Mouse (Mus musculus): ENCODE data around the gene Fgfr2. TPM values are rescaled to one million over a fixed set of nuclear protein-coding genes. Genes with fewer than 3 reads are reported as not detected.

Fgfr2 gene
- total RNA-seq, 2 experiments from 2014 or later: 44.0 to 52.8 TPM

DNA sequence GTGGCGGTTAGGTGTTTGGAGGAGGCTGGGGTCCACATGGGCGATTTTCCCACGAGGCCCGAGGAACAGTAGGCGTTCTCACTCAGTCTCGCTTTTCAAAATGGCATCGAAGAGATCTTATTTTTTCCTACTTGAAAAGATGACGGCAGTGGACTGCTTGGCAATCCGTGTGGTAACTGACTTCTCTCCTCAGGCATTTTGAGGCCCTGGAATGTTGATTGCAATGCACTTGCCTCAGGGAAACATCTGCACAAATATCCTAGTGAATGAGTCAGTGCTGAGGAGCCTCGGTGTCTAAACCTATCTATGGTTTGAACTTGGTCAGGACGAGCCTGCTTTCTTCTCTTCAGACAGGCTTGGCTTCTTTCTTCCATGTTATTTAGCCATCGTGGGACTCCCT, 2176.8 kb downstream of the Fgfr2 start:
- DNase-seq (ENCODE audit: low spot score in 2 of 2): no peak

DNA sequence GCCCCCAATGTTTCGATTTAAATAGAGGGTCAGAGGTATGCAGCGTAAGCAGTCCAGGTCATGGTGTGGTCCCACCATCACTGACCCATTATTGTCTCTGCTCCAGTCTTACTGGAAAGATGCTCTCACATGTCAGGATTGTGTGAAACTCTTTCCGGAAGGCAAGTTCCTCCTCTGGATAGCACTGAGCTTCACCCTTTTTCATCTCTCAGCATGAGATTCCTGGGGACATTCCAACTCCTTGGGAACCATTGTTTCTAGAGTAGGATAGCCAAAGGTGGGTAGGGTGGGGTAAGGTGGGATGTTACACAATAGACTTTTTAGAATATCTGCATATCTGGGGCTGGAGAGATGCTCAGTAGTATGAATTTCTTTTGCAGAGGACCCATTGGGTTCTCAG, 2177.4 kb downstream of the Fgfr2 start:
- DNase-seq (ENCODE audit: low spot score in 2 of 2): no peak

DNA sequence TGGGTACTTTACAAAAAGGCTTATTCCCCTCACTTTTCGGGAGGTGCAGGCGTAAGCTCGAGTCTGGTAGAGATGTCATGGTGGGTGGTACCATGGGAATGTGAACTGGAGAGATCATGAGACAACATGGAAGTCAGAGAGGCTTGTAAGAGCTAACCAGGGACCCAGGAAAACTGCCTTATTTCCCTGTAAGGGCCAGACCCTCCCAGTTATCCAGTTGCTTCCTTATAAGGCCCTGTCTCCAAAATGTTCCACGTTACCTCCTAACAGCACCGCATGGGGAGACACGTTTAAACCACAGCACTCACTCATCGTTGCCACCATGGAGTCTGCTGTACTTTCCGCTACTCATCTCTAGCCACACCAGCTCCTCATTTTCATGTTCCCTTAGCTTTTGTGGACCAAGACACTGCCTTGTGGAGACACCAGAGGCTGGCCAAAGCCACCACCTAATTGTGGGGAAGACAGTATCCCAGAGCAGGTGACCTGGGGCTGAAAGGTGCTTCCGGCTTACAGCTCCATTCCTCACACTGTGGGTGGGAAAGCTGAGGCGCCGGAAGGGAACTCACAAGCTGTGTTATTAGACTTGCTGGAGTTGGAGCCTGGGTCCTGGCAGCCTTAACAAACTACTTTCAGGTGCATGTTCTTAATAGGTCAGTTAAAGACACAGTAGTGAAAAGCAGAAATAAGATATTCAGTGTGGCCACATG, 2178.2 kb downstream of the Fgfr2 start:
- DNase-seq (ENCODE audit: low spot score in 2 of 2): no peak

DNA sequence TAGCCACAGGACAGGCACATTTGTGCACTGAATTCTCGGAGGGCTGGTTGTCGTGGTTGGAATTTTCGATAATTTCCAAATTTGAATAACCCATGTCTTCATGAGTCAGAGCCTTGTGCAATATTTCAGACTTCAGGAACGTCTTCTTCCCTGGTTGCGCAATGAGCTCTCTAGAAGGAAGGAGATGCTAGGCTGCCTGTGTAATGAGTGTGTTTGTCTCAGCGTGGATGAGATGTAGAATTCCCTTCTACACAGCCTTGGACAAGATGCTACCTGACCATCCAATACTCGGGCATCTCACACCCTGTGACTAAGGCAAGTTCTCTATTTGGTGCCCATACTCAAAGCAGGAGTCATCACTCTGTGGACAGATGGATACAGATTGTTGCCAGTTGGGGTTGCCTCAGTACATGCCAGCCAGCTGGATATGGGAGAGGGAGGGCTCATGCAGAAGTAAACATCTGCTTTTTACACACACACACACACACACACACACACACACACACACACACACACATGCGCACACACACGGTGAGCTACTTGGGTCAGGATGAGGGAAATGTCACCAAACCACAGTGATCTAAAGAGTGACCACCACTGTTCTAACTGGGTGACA, 2179.8 kb downstream of the Fgfr2 start:
- no peak for DNase-seq (ENCODE audit: low spot score in 2 of 2)

DNA sequence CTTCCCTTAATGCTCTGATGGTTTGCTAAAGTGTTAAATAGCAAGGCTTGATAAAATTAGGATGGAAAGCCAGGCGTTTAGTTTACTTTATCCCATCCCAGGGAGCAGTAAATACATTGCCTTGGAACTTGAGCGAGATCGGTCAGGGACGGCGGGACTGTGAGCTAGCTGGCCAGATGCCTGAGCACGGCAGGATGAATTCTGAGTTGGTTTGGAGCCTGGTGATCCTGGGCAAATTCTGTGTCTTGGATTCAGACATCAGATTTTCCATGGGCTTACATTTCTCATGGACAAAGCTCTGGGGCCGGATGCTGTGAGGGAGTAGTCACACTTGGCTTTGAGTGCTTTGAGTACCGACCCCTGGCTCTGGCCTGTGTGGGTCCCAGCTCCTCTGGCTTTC, 2182.4 kb downstream of the Fgfr2 start:
- no peak for DNase-seq (ENCODE audit: low spot score in 2 of 2)

DNA sequence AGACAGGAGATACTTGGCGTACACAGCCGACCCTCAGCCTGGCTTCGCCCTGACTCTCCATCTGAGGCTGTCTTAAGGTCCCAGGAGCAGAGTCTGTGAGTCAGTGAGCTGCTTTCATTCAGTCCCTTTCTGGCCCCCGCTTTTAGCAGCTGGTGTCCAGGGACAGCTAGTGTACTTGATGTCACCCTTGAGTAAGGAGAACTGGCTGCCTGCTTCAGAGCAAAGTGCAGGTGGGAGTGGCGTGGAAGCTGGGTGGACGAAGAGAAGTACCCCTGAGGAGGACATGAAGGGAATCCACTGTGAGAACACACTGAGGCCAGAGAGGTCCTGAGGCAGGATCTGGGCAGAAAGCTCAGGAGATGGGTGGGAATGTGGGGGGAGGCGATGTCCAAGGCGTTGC, 2184.3 kb downstream of the Fgfr2 start:
- no peak for DNase-seq (ENCODE audit: low spot score in 2 of 2)

DNA sequence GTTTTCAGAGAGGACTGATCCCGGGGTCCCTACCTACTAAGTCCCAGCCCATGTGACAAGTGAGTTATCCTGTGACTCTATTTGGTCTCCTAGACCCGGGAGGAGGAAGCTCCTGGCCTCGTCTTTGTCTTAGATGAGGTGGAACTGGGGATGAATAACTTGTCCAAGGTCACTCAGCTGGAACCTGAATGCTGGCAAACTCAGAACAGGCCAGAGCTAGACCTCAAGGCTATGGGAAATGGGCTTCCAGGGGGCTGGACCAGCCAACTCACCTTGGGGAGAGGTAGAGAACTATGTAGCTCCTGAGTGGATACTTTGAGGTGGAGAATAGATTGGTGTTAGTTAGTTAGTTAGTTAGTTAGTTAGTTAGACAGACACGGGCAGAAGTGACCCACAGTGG, 2185.1 kb downstream of the Fgfr2 start:
- no peak for DNase-seq (ENCODE audit: low spot score in 2 of 2)

DNA sequence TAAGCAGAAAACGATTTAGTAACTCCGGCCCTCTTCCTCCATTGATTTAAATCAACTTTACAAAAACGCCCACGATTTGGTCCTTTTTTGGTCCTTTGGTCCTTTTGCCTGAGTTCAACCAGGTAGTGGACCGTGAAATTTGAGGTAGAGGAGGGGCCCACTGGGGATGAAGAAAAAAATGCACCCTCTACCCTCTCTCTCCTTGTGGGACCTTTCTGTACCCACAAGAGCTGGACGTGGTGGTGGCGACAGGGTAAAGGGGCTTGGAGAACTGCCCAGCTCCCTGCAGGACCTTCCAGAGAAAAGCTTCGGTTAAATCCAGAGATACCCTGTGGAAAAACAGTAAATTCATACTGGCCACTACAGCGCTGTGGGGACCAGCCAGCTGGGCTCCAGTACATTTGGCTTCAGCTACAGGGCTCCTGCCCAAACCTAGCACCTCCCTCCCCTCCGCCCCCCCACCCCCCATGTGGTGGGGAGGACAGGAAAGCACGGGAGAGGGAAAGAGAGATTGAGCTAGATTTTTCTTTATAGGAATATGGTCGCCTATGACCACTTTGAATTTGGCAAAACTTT, 2185.8 kb downstream of the Fgfr2 start:
- no peak for DNase-seq (ENCODE audit: low spot score in 2 of 2)

DNA sequence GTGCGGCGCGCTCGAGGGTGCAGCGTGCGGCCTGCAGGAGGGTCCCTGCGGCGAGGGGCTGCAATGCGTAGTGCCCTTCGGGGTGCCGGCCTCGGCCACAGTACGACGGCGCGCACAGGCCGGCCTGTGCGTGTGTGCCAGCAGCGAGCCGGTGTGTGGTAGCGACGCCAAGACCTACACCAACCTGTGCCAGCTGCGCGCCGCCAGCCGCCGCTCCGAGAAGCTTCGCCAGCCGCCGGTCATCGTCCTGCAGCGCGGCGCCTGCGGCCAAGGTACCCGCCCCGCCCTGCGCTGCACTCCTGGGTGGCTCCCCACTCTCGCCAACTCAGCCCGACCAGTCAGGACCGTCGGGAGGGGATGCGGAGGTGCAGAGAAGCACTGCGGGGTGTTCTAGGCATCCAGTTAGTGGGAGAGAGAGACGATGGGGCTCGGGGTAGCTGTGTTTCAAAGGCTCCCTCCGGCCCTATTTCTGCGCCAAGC, 2186.6 kb downstream of the Fgfr2 start:
- DNase-seq (ENCODE audit: low spot score in 2 of 2): peak in 1 of 2 experiments; percentile 34

DNA sequence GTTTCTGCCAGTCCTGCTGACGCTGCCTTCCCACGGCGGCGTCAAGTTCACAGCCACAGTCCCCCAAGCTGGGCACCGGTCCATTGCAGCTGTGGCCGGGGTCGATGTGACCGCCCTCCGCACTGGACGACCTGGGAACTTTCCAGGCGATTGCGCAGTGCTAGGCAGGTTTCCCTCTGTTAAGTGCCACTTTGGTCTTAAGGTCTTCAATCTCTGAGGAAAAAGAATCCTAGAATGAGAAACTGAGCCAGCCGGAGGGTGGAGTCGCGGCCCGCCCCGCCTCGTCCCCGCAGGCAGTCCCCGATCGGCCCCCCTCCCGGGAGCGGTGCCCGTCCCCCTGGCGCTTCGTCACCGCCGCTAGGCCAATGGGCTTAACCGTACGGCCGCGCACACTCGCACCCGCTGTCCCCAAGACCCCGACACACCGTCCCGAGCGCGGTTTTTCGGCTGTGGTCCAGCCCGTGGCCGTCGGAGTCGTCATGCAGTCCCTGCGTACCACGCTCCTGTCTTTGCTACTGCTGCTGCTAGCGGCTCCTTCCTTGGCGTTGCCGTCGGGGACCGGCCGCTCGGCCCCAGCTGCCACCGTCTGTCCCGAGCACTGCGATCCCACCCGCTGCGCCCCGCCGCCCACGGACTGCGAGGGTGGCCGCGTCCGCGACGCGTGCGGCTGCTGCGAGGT, 2187.2 kb downstream of the Fgfr2 start, which contains the start of gene Htra1:
Gene Htra1, plus strand, starts transcription at position 319 of the 679 bp plus-strand sequence.
- peak; percentile 77 to 78 for DNase-seq (ENCODE audit: low spot score in 2 of 2)

DNA sequence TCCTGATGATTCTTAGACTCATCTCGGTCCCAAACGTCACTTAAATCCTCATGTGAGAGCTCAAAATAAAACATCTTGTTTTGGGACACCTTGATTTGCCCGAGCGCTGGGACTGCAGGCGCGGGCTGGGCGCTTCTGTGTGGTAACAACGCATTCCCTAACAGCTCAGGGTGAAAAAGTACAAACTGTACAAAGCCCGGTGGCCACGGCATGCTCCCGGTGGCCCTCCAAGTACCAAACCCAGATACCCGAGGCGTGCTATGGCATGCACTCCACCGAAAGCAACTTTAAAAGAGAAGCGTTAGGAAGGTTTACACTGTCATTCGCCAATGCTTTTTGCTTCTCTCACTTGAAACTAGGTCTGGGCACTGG, 2187.7 kb downstream of the Fgfr2 start:
- no peak for DNase-seq (ENCODE audit: low spot score in 2 of 2)

DNA sequence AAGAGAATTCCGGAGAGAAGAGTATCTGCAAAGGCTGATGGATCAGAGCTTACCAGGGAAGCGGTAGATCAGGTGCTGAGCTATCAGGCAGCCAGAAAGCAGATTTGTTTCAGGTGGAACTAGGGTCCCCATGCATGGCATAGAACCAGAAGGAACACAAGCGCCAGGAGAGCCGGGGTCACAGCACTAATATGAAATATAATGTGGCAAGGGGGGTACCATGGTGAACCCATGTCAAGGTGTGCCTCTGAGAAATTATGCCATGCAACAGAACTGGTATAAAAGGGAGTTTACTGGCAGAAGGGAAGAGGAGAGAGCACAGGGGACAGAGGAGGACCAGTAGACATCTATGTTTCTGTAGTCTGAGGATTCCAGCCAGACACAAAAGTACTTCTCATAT, 2188.5 kb downstream of the Fgfr2 start:
- DNase-seq (ENCODE audit: low spot score in 2 of 2): no peak

DNA sequence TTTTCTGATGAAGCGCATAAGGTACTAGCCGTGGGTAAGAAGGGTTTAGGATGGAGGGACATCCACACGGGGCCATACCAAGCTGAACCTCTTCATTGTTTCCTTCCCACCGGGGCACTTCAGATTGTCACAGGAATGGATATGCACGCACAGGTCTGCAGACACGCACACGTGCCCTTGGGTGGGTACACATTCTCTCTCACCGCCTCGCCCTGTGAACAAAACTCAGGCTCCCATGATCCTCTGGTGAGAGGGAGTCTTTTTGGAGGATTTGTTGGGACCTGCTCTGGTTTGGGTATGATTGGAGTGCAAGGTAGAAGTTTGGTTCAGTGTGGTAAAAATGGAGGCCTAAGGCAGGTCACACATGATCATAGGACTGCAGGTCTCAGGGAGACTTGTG, 2190.2 kb downstream of the Fgfr2 start:
- no peak for DNase-seq (ENCODE audit: low spot score in 2 of 2)

DNA sequence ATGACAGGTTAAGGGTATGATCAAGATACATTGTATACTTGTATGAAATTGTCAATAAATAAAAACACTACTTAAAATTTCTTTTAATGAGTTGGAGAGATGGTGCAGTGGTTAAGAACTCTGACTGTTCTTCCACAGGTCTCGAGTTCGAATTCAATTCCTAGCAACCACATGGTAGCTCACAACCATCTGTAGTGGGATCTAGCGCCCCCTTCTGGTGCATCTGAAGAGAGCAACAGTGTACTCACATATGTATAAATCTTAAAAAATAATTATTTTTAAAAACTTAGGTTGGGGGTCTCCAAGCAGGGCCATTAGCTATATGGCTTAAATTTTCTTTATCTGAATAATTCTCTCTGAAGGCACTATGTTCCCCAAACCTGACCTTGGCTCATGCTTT, 2192.7 kb downstream of the Fgfr2 start:
- no peak for DNase-seq (ENCODE audit: low spot score in 2 of 2)

DNA sequence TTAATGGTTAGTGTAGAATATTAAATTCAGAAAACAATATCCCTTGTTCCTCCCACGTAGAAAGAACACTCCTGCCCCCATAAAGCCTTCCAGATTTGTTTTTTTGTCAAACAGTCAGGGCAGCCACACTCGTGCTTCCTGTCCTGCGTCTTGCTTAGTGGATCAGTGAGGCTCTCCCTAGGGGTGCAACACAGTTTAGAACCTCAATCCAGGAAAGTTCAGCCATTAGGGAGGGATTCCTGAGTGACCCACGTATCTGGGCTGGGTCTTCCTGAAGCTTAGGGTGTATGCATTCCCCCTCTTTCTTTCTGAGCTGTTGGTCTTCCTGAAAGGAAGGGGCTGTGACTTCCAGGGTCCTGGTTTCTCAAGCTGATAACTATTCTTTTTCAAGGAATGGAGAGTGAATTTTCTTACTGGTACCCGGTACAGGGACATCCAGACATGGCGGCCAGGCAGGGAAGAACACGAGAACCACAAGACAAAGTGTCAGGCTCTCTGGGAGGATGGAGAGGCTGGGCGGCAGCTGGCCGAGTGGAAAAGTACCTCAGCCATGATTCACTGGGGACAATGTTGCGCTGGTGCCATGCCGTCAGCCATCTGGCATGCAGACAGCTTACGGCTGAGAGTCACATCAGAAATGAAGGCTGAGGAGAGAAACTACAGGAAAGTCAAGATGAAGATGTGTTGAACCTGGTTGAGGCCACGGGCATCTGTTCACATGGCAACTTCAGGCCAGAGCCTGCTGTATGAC, 2200.0 kb downstream of the Fgfr2 start:
- peak; percentile 55 to 59 for DNase-seq (ENCODE audit: low spot score in 2 of 2)

DNA sequence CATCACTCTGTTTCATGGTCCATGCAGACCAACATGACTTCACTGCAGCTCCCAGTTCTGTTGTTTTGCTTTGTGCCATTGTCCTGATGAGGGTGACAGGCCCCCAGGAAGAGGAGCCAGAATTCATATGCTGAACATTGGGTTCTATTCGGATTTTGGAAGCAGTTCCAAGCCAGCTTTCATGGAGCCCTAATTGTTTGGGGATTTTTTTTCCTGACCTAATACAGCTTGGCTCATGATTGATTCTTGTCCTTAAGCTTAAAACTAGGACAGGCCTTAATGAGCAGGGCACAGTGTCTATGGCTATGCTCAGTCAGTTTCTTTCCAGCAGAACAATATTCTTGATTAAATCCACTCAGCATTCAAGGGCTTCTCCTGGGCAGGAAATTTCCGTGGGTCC, 2204.9 kb downstream of the Fgfr2 start:
- DNase-seq (ENCODE audit: low spot score in 2 of 2): no peak

DNA sequence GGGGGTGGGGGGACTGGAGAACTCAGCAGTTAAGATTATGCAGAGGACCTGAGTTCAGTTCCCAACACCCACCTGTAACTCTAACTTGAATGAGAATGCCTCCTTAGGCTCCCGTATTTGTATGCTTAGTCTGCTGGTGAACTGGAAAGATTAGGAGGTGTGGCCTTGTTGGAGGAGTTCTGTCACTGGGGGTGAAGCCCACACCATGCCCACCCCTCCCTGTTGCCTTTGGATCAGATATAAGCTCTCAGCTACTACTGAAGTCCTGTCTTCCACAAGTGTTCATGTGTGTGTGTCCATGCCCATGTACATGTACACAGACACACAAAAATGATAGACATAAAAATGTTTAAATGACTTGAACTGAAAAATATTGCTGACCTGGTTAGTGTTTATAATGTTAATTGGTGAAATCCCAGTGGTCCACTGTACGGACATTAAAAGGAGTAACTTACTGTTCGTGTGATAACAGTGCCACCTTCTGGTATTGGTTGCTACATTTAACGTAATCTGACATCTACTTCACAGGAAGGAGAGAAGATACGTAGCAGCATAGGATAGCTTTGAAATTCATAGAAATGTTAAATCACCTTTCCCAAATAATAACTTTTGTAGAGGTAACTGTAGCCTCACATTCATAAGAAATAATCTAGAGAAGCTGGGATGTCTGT, 2208.3 kb downstream of the Fgfr2 start:
- DNase-seq (ENCODE audit: low spot score in 2 of 2): no peak

DNA sequence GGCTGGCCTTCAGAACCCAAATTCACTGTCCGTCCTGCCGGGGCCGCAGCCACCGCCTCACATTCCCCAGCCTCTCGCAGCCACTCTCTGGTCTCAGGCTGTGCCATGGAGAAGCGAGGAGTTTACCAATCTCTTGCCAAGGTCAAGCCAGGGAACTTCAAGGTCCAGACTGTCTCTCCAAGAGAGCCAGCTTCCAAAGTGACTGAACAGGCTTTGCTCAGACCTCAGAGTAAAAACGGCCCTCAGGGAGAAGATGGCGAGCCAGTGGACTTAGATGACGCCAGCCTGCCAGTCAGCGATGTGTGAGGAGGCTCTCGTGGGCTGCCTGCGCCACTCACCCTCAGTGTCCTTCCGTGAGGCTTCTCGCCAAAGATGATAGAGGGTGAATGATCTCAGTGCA, 2212.3 kb downstream of the Fgfr2 start:
- DNase-seq (ENCODE audit: low spot score in 2 of 2): no peak

DNA sequence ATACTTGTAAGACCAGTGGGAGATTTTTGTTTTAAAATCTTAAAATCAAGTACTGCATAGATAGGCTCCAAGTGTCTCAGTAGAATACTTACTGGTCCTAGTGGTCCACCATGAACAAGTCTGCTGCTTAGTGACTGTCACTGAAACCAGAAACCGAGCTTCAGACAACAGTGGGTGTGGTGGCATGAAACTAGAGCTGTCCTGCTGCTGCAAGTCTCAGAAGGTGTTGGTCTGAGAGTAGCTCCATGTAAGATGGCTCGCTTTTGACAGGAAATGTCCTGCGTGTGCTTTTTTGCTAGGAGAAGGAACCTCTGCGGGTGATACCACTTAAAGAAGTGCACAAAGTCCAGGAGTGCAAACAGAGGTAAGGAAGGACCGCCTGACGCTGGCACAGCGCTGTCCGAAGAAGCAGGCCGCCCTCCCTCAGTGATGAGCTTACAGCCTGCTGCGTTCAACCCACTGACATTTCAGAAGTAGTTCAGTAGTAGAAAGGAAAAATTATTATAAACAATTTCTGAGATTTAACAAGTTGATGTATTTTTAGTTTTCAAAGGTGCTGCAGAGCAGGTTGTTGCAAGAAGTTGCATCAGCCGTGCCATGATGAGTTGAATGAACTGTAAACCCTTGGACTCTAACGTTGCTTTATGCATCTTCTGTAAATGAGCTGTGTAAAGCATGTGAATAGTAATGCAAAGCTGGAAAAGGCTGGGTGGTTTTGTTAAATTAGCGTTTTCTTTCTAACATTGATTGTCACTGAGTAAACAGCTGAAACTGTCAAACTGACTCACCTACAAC, 2218.4 kb downstream of the Fgfr2 start:
- DNase-seq (ENCODE audit: low spot score in 2 of 2): no peak

DNA sequence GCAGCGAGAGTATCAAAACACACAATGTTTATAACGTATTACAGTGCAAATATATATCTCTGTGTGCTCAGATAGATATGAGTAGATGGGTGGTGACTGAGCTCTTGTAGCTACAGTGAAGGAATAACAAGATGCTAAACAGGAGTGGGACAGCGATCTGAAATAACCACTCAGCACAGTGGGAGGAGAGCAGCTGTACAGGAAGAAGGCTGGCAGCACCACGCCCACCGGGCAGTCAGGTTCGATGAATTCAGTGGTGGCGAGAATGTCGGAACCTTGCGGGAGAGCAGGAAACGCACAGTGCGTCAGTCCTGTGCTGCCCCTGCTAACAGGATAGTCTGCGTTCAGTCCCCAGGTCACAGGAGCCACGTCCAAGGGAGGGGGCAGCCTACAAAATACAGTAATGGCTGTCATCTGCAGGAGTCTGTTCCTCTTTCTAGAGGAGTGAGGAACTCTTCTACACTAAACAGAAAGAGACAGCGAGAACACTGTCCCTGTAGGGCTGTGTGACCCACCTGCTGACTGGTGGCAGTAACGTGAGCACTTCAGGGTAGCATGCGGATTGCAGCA, 2219.6 kb downstream of the Fgfr2 start:
- DNase-seq (ENCODE audit: low spot score in 2 of 2): peak; percentile 58 to 68

Measured in left cerebral cortex, adult 18-20 months (tissue).